Mouse (Mus musculus): ENCODE results near the gene Spata25.

GRCm38 (mm10) chr2:164825521-164825920 is 2.8 kb downstream of the Spata25 start:
- TF ChIP-seq CTCF (IDR thresholded peaks at IDR 0.05; ENCODE audit: low read depth, low read length), result no peak
- no peak for TF ChIP-seq POLR2A (IDR thresholded peaks at IDR 0.05; ENCODE audit: borderline replicate concordance, low read depth, low read length)
